Mouse (Mus musculus) cerebellum, postnatal 36 days (tissue): ENCODE results near the gene Dnaja3.

ENCODE experiments used
- DNase-seq, 2 experiments: peaks; one replicate each; pipeline ENCODE4 v3.0.0; 2021 to 2022; ENCODE audit warnings: mixed read lengths in 2 of 2

Dnaja3 gene

DNA sequence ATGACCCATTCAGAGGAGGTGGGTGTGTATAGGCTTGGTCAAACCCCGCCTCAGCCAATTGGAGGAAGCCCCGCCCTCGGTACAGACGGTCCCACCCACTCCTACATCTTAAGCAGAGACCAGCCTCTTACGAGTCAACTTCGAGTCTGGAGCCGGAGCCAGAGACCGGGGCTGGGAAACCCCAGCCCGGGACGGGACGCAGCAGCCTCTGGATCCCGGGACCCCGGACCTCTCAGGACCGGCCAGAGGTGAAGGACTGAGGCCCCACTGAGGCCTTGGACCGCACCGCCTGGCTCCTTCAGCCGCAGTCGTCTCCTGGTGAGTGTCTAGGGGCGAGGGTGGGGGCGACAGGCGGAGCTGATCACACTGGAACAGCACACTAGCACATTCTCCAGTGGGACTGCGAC lies at the start of gene Dnaja3, which contains the start of gene Vasn:
Dnaja3 (plus strand) TSS at position 159 of the 407 bp plus-strand sequence.
Vasn (plus strand) TSS at position 111 of the 407 bp plus-strand sequence.
- no peak for DNase-seq

GRCm38 (mm10) chr16:4590236-4590635 lies 49.6 kb upstream of the Dnaja3 start:
- no peak for DNase-seq

- peak; percentile 66 to 72 for DNase-seq
Observed at GRCm38 (mm10) chr16:4592909-4593875, 46.6 kb upstream of the Dnaja3 start.

- DNase-seq = peak; percentile 36 to 55
Observed at GRCm38 (mm10) chr16:4593971-4594813, 45.6 kb upstream of the Dnaja3 start, which contains the start of gene Glis2. Glis2 (plus strand) TSS chr16:4594713.

DNA sequence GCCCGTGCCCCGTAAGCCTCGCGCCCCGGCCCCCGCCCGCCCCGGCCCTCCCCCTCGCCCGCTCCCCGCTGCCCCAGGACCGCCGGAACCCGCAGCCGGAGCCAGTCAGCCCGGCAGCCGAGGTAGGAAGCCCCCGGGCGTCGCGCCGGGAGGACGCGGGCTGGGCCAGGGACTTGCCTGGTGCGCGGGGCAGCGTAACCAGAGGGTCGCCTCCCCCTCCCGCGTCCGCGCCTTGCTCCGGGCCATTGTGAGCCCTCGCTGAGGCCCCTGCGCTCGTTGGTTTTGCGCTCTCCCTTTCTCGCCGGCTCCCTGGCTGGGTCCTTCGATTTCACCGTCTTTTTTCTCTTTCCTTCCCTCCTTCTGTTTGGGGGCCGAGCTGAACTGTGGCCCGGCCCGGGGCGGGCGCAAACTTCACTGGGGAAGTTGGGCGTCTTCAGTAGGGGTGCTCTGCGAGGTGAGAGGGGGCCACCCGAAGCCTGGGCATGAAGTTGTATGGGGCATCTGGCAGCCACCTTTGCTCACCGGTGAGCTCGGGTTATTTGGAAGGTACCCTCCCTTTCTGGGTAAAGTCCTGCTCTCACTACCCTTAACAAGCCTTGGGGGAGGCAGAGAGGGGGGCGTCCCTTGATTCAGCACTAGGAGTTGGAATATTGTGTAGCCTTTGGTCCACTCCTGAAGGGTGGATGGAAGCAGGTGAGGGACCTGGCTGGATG lies 44.8 kb upstream of the Dnaja3 start:
- DNase-seq = peak; percentile 25 to 40

DNA sequence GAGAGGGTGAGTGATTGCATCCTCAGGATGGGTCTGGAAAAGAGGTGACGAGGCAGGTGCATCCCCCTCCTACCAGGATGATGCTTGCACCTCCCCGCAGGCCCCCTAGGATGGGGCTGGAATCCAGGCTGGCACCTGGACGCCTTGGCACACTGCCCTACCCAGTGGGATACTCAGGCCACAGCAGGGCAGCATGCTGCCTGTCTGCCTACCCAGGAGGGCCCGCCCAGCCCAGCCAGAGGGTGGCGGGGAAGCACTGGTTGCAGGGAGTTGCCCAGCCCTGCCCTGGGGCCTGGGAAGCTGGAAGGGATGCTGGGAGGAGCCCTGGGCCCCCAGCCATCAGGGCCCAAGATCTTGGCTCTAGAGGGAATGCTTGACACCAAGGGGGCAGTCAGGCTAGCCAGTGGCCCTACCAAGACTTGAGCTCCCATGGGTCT lies 44.2 kb upstream of the Dnaja3 start:
- peak; percentile 39 to 49 for DNase-seq

DNA sequence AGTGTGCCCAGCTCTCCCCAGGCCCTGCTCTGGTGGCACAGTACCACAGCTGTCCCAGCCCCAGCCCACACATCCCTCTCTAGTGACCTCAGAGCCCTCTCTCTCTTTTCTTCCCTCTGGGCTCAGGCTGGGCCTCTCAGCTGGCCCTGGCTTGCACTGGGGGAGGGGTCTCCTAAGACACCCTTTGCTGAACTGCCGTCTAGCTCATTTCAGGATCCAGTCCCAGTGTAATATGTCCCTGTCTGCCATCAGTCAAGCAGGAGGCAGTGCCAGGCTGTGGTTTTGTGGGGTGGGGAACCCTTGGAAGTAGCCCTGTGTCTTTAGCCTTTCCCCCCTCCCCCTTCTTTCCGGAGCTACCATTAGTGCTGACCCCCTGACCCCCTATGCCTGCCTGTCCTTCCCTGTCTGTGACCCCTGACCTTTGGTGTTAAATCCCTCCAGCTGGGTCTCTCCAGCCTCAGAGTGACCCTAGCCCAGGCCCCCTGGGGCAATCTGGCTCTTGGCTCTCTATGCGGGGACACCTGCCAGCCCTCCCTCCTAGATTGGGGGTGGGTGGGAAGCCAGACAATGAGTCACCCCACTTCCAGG lies 43.6 kb upstream of the Dnaja3 start:
- DNase-seq = no peak

DNA sequence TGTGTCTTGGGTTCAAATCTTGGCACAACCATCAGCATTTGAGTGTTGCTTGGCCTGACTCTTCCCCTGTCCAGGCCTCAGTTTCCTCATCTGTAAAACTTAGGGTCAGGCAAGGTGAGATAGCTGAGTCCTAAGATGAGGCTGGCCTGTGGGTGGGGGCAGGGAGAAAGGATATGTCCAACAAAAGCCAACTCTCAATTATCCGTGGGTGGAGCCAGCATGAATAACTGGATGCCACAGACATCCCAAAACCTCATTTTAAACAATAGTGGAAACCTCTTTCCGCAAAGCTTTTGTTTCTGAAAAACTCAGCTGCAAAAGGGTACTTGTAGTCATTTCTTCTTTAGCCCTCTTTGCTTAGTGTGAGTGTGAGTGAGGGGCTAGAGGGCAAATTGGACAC lies 43.0 kb upstream of the Dnaja3 start:
- no peak for DNase-seq

- no peak for DNase-seq
Observed at GRCm38 (mm10) chr16:4597296-4597695, 42.5 kb upstream of the Dnaja3 start.

GRCm38 (mm10) chr16:4598041-4598440 lies 41.7 kb upstream of the Dnaja3 start:
- no peak for DNase-seq

- no peak for DNase-seq
Observed at GRCm38 (mm10) chr16:4598891-4599543, 40.8 kb upstream of the Dnaja3 start.

GRCm38 (mm10) chr16:4599616-4600015 lies 40.2 kb upstream of the Dnaja3 start:
- DNase-seq = no peak

GRCm38 (mm10) chr16:4600701-4601310 lies 39.0 kb upstream of the Dnaja3 start:
- no peak for DNase-seq

- no peak for DNase-seq
Observed at GRCm38 (mm10) chr16:4602189-4602588, 37.6 kb upstream of the Dnaja3 start.

- DNase-seq = no peak
Observed at GRCm38 (mm10) chr16:4602766-4603452, 36.9 kb upstream of the Dnaja3 start.

DNA sequence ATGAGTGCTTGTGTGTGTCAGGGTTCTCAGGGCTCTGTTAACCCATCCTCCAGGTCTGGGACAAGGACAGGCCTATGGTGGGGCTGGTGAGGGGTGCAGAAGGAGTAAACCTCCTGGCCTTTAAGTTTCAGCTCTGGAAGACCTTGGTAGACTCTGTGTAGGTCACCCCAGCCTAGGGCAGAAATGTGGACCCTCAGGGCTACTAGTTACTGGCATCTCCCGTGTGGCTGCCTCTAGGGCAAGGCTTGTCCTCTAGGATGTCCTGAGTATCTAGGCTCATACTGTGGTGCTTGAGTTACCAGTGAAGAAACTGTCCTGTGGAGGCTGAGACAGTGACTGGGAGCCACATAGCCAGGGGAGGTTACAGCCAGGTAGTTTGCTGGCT lies 36.3 kb upstream of the Dnaja3 start:
- DNase-seq = no peak

DNA sequence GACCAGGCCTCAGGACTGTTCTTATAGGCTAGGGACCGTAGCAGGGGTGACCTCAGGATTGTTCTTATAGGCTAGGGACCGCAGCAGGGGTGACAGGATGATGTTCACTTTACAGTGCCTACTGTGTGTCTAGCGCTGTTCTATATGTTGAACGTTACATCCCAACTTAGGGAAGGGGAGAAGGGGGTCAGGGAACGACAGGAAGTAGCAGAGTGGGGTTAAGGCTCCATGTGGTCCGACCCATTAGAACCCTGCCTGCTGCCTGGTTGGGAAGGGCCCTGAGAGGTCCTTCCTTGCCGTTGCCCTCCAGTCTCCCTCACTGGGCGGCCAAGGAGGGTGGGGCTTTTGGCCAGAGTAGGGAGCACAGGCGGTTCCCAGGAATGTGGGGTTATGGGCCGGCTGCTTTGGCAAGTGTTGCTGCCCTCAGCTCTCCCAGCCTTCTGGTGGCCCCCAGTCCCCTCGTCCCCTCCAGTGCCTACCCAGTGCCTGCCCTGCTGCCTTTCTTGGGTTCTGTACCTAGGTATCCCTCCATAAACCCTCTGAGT lies 35.4 kb upstream of the Dnaja3 start:
- DNase-seq = no peak

GRCm38 (mm10) chr16:4605514-4606131 lies 34.2 kb upstream of the Dnaja3 start:
- no peak for DNase-seq

- DNase-seq = peak; percentile 37 to 44
Observed at GRCm38 (mm10) chr16:4606431-4607084, 33.2 kb upstream of the Dnaja3 start.
